Mouse (Mus musculus) ES-E14 (cell line): Measurements from ENCODE around the gene Ado. TPM values are rescaled to one million over a fixed set of nuclear protein-coding genes. Genes with fewer than 3 reads are reported as not detected.

Experiments
- DNase-seq: peaks from one replicate; pipeline ENCODE4 v3.0.0-alpha.2; 2013; ENCODE audit warnings: low read depth, low spot score
- H3K27ac ChIP-seq: 2 replicates; pipeline ENCODE4 v1.5.1; 2012; ENCODE audit warnings: low read depth, mild to moderate bottlenecking, low read length, moderate library complexity, mixed read lengths; ENCODE audit not compliant: poor library complexity, insufficient read depth, severe bottlenecking
- H3K36me3 ChIP-seq: 2 replicates; pipeline ENCODE4 v1.6.1; 2012; ENCODE audit warnings: mild to moderate bottlenecking, low read length, moderate library complexity, mixed read lengths; ENCODE audit not compliant: control insufficient read depth, poor library complexity, insufficient read depth, severe bottlenecking
- H3K4me1 ChIP-seq, 2 experiments: fragments of 150-350 bp in 1 of 2; sonication (generic) in 1 of 2; 2 replicates each; pipeline ENCODE4 v1.6.1; 2012; ENCODE audit warnings: low read length in 2 of 2, mild to moderate bottlenecking in 1 of 2, mixed read lengths in 1 of 2; ENCODE audit not compliant: control insufficient read depth in 2 of 2, insufficient read depth in 2 of 2, poor library complexity in 1 of 2
- H3K4me3 ChIP-seq, 2 experiments: fragments of 150-350 bp in 1 of 2; sonication (generic) in 1 of 2; 2 replicates each; pipeline ENCODE4 v1.5.1; 2012; ENCODE audit warnings: low read length in 2 of 2, low read depth in 1 of 2, mild to moderate bottlenecking in 1 of 2, mixed read lengths in 1 of 2; ENCODE audit not compliant: insufficient read depth in 1 of 2, poor library complexity in 1 of 2, severe bottlenecking in 1 of 2
- H3K9ac ChIP-seq: 2 replicates; pipeline ENCODE4 v1.6.1; 2012; ENCODE audit warnings: low read depth, mild to moderate bottlenecking, low read length, mixed read lengths; ENCODE audit not compliant: poor library complexity, insufficient read depth, severe bottlenecking
- H3K9me3 ChIP-seq: fragments of 150-350 bp; sonication (generic); 2 replicates; pipeline ENCODE4 v1.6.1; 2012; ENCODE audit warnings: low read depth, mild to moderate bottlenecking, low read length; ENCODE audit not compliant: control insufficient read depth, insufficient read depth
- CHD2 ChIP-seq: IDR thresholded peaks from 2 replicates; pipeline ENCODE4 v1.6.1; 2014; ENCODE audit warnings: mild to moderate bottlenecking, low read depth, low read length, inconsistent platforms
- HCFC1 ChIP-seq: IDR thresholded peaks from 2 replicates; pipeline ENCODE4 v1.6.1; 2012; ENCODE audit warnings: low read length, inconsistent platforms, borderline replicate concordance; ENCODE audit not compliant: insufficient read depth
- MAFK ChIP-seq: IDR thresholded peaks from 2 replicates; pipeline ENCODE4 v1.6.1; 2014; ENCODE audit warnings: mild to moderate bottlenecking, low read depth, low read length, inconsistent platforms; ENCODE audit not compliant: insufficient read depth
- ZC3H11A ChIP-seq: IDR thresholded peaks from 2 replicates; pipeline ENCODE4 v1.6.1; 2012; ENCODE audit warnings: low read depth, mild to moderate bottlenecking, inconsistent platforms, low read length, borderline replicate concordance
- ZNF384 ChIP-seq: IDR thresholded peaks from 2 replicates; pipeline ENCODE4 v1.6.1; 2012; ENCODE audit warnings: low read depth, low read length, inconsistent platforms
- in situ Hi-C, 2 experiments: fragments of 600-800 bp; cut with MboI; formaldehyde crosslinking; loops; one replicate each; pipeline ENCODE4 v1.15.1; 2025; ENCODE audit warnings: low sequenced_read_pairs in 2 of 2, inconsistent platforms in 1 of 2; ENCODE audit not compliant: unreplicated experiment in 2 of 2
- total RNA-seq: library from RNA; depleted of rRNA; stranded (reverse); fragments of 300-350 nt; gene quantifications from 2 replicates; pipeline ENCODE4 v1.2.3, GENCODE M21; 2012; rRNA removed

Ado gene
- total RNA-seq, 1 experiment, result 19.8 TPM

GRCm38 (mm10) chr10:67503320-67503995 is 45.3 kb downstream of the Ado start:
- H3K27ac ChIP-seq, result no peak overlapping the region
- H3K4me3 ChIP-seq, result no peak overlapping the region
- no peak overlapping the region for H3K9ac ChIP-seq
- TF ChIP-seq ZC3H11A (no peak), CHD2 (no peak), ZNF384 (no peak), HCFC1 (no peak), MAFK (no peak)
- H3K9me3 ChIP-seq, result no peaks in the 10 kb centered on the region
- H3K4me1 ChIP-seq, result no peaks in the 10 kb centered on the region
- in situ Hi-C loops, result no loop called here
- DNase-seq, result no peak
- H3K36me3 ChIP-seq, result no peaks in the 10 kb centered on the region

GRCm38 (mm10) chr10:67497951-67498350 is 50.8 kb downstream of the Ado start:
- DNase-seq, result no peak
- in situ Hi-C loops, result no loop called here
- no peaks in the 10 kb centered on the region for H3K9me3 ChIP-seq

GRCm38 (mm10) chr10:67497144-67497892 is 51.4 kb downstream of the Ado start:
- Histone ChIP-seq H3K9me3 (no peaks in the 10 kb centered on the region), H3K36me3 (no peaks in the 10 kb centered on the region), H3K27ac (no peak overlapping the region), H3K4me1 (no peaks in the 10 kb centered on the region), H3K4me3 (no peak overlapping the region), H3K9ac (no peak overlapping the region)
- no peak for DNase-seq
- TF ChIP-seq HCFC1, result no peak
- no peak for TF ChIP-seq ZNF384
- no peak for TF ChIP-seq CHD2
- TF ChIP-seq ZC3H11A, result no peak
- no peak for TF ChIP-seq MAFK
- in situ Hi-C loops, result no loop called here

More at GRCm38 (mm10) chr10:67497951-67498350, 50.8 kb downstream of the Ado start:
- Histone ChIP-seq H3K9ac (no peak overlapping the region), H3K4me3 (no peak overlapping the region), H3K4me1 (no peaks in the 10 kb centered on the region), H3K36me3 (no peaks in the 10 kb centered on the region), H3K27ac (no peak overlapping the region)
- TF ChIP-seq CHD2 (no peak), ZNF384 (no peak), ZC3H11A (no peak), HCFC1 (no peak), MAFK (no peak)

Other genes with a start within 250 kb of the Ado start
- gene Egr2, start 13.5 kb downstream of the Ado start, total RNA-seq, result 0.18 and 0.26 TPM in 2 replicates